Mouse (Mus musculus) hindbrain, embryonic 16.5 days (tissue): Measurements from ENCODE around the gene A030005L19Rik. TPM values are rescaled to one million over a fixed set of nuclear protein-coding genes. Genes with fewer than 3 reads are reported as not detected.
"Not testable (repeated sequence)": the region's sequence is repeated elsewhere in the genome, so short reads cannot be mapped to it uniquely, and the experiment has no call there.

ENCODE experiments used
- ATAC-seq: fragments of 200-750 bp; cut with Nextera tagmentation; 2 replicates; pipeline ENCODE4 v1.8.0; 2017; ENCODE audit warnings: moderate TSS enrichment, moderate library complexity
- H3K27ac ChIP-seq: fragments of 300-500 bp; sonication (generic); 2 replicates; pipeline ENCODE4 v1.5.1; 2014; ENCODE audit warnings: low read depth, mild to moderate bottlenecking, control low read depth, low read length, moderate library complexity
- H3K27me3 ChIP-seq: fragments of 300-500 bp; sonication (generic); replicated peaks from 2 replicates; pipeline ENCODE4 v1.6.1; 2014; ENCODE audit warnings: low read length; ENCODE audit not compliant: control insufficient read depth, insufficient read depth
- H3K36me3 ChIP-seq: fragments of 300-500 bp; sonication (generic); 2 replicates; pipeline ENCODE4 v1.6.1; 2014; ENCODE audit warnings: mild to moderate bottlenecking, low read length, moderate library complexity, mixed read lengths; ENCODE audit not compliant: control insufficient read depth, insufficient read depth
- H3K4me1 ChIP-seq: fragments of 300-500 bp; sonication (generic); 2 replicates; pipeline ENCODE4 v1.6.1; 2014; ENCODE audit warnings: low read depth, low read length; ENCODE audit not compliant: control insufficient read depth, insufficient read depth
- H3K4me2 ChIP-seq: fragments of 300-500 bp; sonication (generic); 2 replicates; pipeline ENCODE4 v1.6.1; 2014; ENCODE audit warnings: mild to moderate bottlenecking, low read length, control low read depth, moderate library complexity
- H3K4me3 ChIP-seq: fragments of 300-500 bp; sonication (generic); 2 replicates; pipeline ENCODE4 v1.5.1; 2014; ENCODE audit warnings: mild to moderate bottlenecking, low read length, control low read depth, moderate library complexity
- H3K9ac ChIP-seq: fragments of 300-500 bp; sonication (generic); 2 replicates; pipeline ENCODE4 v1.6.1; 2014; ENCODE audit warnings: low read depth, mild to moderate bottlenecking, control low read depth, low read length, moderate library complexity
- H3K9me3 ChIP-seq: fragments of 300-500 bp; sonication (generic); 2 replicates; pipeline ENCODE4 v1.6.1; 2014; ENCODE audit warnings: mild to moderate bottlenecking, low read length, moderate library complexity; ENCODE audit not compliant: control insufficient read depth
- WGBS: fragments of 180-500 bp; shearing (Covaris S2); extraction: QIAGEN DNeasy Blood & Tissue Kit; methylation state at CpG from one replicate; pipeline ENCODE4 v1.1.7; 2014; 5-methylcytosine and 5-hydroxymethylcytosine counted together
- polyA plus RNA-seq: library from polyadenylated mRNA; unstranded; fragments of >200 nt; fragmentation: Nextera tagmentation; extraction: Ambion mirVana; gene quantifications from 2 replicates; pipeline ENCODE4 v1.2.1, GENCODE M21; 2015

A030005L19Rik gene
- polyA plus RNA-seq, 1 experiment from 2014 or later = not detected

GRCm38 (mm10) chr1:82930558-82930957 is 17.4 kb downstream of the A030005L19Rik start:
- H3K9me3 ChIP-seq, H3K4me2 ChIP-seq, H3K27ac ChIP-seq, H3K4me1 ChIP-seq, H3K36me3 ChIP-seq, H3K4me3 ChIP-seq, ATAC-seq, H3K9ac ChIP-seq, H3K27me3 ChIP-seq: not testable (repeated sequence)
- WGBS = 85% methylated on average over 1 of the region's 3 CpGs

GRCm38 (mm10) chr1:82931326-82931725 is 18.2 kb downstream of the A030005L19Rik start, which contains the start of gene Gm6217:
Gm6217 (minus strand) TSS chr1:82931399.
- H3K36me3 ChIP-seq, H3K4me2 ChIP-seq, H3K9ac ChIP-seq, ATAC-seq, H3K9me3 ChIP-seq, H3K27ac ChIP-seq, H3K4me1 ChIP-seq, H3K27me3 ChIP-seq, H3K4me3 ChIP-seq: not testable (repeated sequence)
- WGBS = no CpG with 5 or more reads among the region's 6 CpGs

- Histone ChIP-seq H3K27me3 (no peaks in the 10 kb centered on the region), H3K36me3 (no peaks in the 10 kb centered on the region), H3K4me1 (no peaks in the 10 kb centered on the region), H3K9me3 (peaks cover 8% of the 10 kb centered on the region; the same call in 1 of the 2 replicates), H3K4me2 (no peak overlapping the region), H3K4me3 (no peak overlapping the region), H3K9ac (no peak overlapping the region), H3K27ac (no peak overlapping the region)
- 95% methylated on average over 5 of the region's 5 CpGs for WGBS
- no peak for ATAC-seq
Observed at GRCm38 (mm10) chr1:82938666-82939065, 25.5 kb downstream of the A030005L19Rik start.

- H3K9ac ChIP-seq, H3K27ac ChIP-seq, H3K27me3 ChIP-seq, H3K36me3 ChIP-seq, H3K4me3 ChIP-seq, H3K4me2 ChIP-seq, H3K9me3 ChIP-seq, H3K4me1 ChIP-seq, ATAC-seq: not testable (repeated sequence)
- 91% methylated on average over 1 of the region's 2 CpGs for WGBS
Observed at GRCm38 (mm10) chr1:82942505-82942904, 29.4 kb downstream of the A030005L19Rik start.

- not testable (repeated sequence) for H3K4me3 ChIP-seq, H3K36me3 ChIP-seq, H3K4me1 ChIP-seq, H3K27me3 ChIP-seq, H3K27ac ChIP-seq, H3K9me3 ChIP-seq, ATAC-seq, H3K9ac ChIP-seq, H3K4me2 ChIP-seq
- WGBS = no CpG with 5 or more reads among the region's 6 CpGs
Observed at GRCm38 (mm10) chr1:82943295-82943694, 30.2 kb downstream of the A030005L19Rik start, which contains the start of gene A030003K21Rik. A030003K21Rik (minus strand) TSS chr1:82943388.

- not testable (repeated sequence) for H3K4me2 ChIP-seq, H3K4me1 ChIP-seq, H3K36me3 ChIP-seq, ATAC-seq, H3K27ac ChIP-seq, H3K27me3 ChIP-seq, H3K4me3 ChIP-seq, H3K9ac ChIP-seq, H3K9me3 ChIP-seq
- WGBS = 100% methylated on average over 2 of the region's 2 CpGs
Observed at GRCm38 (mm10) chr1:82946029-82946428, 32.9 kb downstream of the A030005L19Rik start.

- H3K9me3 ChIP-seq = no peaks in the 10 kb centered on the region
- no peaks in the 10 kb centered on the region for H3K36me3 ChIP-seq
- H3K9ac ChIP-seq = no peak overlapping the region
- H3K27ac ChIP-seq = no peak overlapping the region
- no peak for ATAC-seq
- H3K27me3 ChIP-seq = no peaks in the 10 kb centered on the region
- WGBS = 88% methylated on average over 2 of the region's 2 CpGs
- no peaks in the 10 kb centered on the region for H3K4me1 ChIP-seq
- no peak overlapping the region for H3K4me2 ChIP-seq
- H3K4me3 ChIP-seq = no peak overlapping the region
Observed at GRCm38 (mm10) chr1:82948601-82949000, 35.5 kb downstream of the A030005L19Rik start.

- H3K36me3 ChIP-seq, H3K27me3 ChIP-seq, H3K9me3 ChIP-seq, H3K4me2 ChIP-seq, H3K4me1 ChIP-seq, H3K27ac ChIP-seq, H3K9ac ChIP-seq, H3K4me3 ChIP-seq, ATAC-seq: not testable (repeated sequence)
Observed at GRCm38 (mm10) chr1:82955913-82956312, 42.8 kb downstream of the A030005L19Rik start, which contains the start of gene Gm7544. Gm7544 (minus strand) TSS chr1:82956013.

- Histone ChIP-seq H3K9me3 (peaks cover 3% of the 10 kb centered on the region; the same call in 1 of the 2 replicates), H3K9ac (no peak within 1 kb of the TSS), H3K4me2 (no peak within 1 kb of the TSS), H3K36me3 (no peaks in the 10 kb centered on the region), H3K4me1 (no peaks in the 10 kb centered on the region), H3K27ac (no peak within 1 kb of the TSS), H3K27me3 (no peaks in the 10 kb centered on the region), H3K4me3 (no peak within 1 kb of the TSS)
- whole genome bisulfite sequencing = 92% methylated on average over 11 of the region's 11 CpGs
- ATAC-seq = no peak
Observed at GRCm38 (mm10) chr1:82959870-82960385, 46.8 kb downstream of the A030005L19Rik start, which contains the start of gene Gm47955. Gm47955 (plus strand) TSS chr1:82960286.
